Mouse (Mus musculus) frontal cortex, postnatal 25 days (tissue): ENCODE data around the gene Rnf183.
A peak's percentile ranks its signal among the peaks of the same experiment; 100 is the strongest.

Experiments
- DNase-seq, 2 experiments: peaks; one replicate each; pipeline ENCODE4 v3.0.0; 2022; ENCODE audit warnings: low spot score in 2 of 2

Rnf183 gene

GRCm38 (mm10) chr4:62430678-62431077, 4.4 kb downstream of the Rnf183 start:
- DNase-seq: no peak

DNA sequence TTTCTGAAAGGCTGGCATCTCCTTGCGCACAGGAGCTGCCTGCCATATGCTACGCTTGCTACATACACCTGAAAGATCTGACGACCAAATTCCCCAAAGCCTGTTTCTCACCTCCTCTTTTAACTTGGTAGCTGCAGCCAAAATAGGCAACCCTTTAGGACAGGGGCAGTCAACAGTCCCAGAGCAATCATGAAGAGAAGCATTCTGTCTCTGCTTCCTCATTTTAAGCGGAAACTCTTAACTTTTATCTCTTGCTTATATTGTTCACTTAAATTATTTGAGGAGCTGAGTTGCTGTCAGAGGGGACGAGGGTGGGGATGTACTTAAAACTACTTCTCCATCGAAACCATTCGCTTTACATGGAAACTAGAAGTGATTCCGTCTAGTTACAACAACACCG, 5.4 kb downstream of the Rnf183 start:
- DNase-seq: no peak

DNA sequence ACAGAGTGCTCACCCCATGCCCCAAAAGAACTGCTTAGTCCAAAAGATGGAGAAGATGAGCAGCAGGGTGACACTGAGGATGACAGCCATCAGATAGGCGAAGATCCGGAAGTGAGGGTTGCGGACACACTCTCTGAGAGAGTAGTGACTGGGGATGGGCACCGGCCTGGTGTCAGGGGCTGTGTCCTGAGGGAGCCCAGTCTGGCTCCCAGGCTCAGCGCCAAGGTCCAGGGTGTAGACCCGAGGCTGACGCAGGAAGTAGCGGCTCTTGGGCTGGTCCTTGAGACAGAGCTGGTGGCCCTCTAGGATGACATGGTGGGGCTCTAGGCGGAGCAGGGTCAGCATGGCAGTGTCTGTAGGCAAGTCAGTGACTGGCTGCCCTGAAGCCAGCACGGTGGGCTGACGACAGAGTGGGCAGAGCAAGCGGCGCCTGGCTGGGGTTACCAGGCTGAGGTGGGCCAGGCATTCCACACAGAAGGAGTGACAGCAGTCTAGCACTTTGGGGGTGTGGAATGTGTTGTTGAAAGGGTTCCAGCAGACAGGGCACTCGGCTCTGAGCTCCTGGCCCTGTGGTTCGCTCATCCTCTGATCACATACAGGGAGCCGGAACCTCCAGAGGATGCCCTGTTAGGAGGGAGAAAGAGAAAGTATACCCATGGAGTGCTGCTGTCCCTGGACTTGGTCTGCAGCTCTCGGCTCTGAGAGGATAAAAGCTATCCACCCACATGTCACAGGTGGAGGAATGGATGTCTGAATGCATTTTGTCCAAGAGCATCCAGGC, 6.9 kb downstream of the Rnf183 start:
- no peak for DNase-seq

DNA sequence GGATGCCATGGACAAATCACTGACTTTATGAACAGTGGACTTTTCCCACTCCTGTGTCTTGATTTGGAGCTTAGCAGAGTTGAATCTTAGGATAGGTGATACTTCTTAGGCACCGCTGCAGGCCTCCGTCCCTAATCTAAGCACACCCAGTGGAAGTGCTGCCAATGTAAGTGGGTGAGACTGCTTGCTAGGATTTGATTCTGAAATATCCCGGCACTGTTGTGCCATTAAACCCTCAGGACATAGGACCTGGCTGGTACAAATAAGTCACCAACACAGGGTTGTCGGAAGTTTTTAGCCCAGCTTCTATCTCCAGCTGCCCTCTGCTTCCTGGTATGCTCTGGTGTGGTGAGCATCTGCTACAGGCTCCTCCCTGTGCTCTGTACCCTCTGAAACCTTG, 9.2 kb downstream of the Rnf183 start:
- no peak for DNase-seq

- DNase-seq: no peak
These were observed 16.0 kb downstream of the Rnf183 start for GRCm38 (mm10) chr4:62419091-62419490.

GRCm38 (mm10) chr4:62418448-62418847, 16.6 kb downstream of the Rnf183 start:
- no peak for DNase-seq

DNA sequence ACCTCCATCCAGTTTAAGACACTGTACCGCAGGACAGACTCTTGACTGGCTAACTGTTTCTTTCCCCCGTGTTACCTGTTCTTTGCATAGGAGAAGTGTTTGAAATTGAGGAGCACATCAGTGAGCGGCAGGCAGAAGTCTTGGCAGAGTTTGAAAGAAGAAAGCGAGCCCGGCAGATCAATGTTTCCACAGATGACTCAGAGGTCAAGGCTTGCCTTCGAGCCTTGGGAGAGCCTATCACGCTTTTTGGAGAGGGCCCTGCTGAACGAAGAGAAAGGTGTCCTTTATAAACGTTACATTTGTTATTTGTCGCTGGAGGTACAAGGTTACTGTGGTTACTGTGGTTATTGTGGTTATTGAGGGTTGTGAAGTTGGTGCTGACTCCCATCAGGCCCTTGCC, 23.4 kb downstream of the Rnf183 start:
- DNase-seq: no peak

GRCm38 (mm10) chr4:62410325-62410724, 24.7 kb downstream of the Rnf183 start:
- DNase-seq: no peak

DNA sequence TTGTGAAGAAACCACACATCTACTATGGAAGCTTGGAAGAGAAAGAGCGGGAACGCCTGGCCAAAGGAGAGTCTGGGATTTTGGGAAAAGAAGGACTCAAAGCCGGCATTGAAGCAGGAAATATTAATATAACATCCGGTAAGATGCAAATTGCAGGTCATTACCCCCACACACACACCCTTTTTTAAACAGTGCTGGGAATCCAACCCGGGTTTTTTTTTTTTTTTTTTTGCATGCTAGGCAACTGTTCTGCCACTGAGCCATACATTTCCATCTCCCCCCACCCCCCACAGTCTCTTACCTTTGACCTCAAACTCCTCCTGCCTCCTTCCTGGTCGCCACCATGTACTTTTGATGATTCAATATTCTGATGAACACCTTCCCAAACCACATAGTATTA, 25.4 kb downstream of the Rnf183 start:
- no peak for DNase-seq

GRCm38 (mm10) chr4:62408601-62409282, 26.3 kb downstream of the Rnf183 start, which contains the start of the genes Cdc26 and Prpf4:
Gene Cdc26, minus strand, starts transcription at chr4:62408642.
Gene Prpf4, plus strand, starts transcription at chr4:62408797.
- peak; percentile 95 to 96 for DNase-seq

GRCm38 (mm10) chr4:62407730-62408582, 27.1 kb downstream of the Rnf183 start:
- peak; percentile 25 to 39 for DNase-seq

DNA sequence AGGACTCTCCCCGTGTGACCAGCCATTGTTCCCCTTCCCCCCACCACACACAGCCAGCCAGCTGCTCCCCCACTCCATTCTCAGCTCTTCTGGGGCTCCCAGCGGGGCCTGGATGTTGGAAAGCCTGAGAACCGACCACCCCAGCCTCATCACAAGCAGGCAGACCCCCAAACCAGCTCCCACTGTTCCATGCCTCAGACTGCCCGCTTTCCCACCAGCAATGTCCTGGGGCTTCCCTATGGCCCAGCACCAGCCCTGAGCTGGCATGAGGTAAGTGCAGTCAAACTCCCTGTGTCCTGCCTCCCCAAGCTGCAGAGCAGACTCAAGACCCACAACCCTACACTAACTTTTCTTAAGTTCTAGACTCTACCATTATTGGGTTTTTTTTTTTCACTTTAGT, 28.9 kb downstream of the Rnf183 start:
- no peak for DNase-seq

- DNase-seq: no peak
These were observed 36.1 kb downstream of the Rnf183 start for GRCm38 (mm10) chr4:62398956-62399355.

DNA sequence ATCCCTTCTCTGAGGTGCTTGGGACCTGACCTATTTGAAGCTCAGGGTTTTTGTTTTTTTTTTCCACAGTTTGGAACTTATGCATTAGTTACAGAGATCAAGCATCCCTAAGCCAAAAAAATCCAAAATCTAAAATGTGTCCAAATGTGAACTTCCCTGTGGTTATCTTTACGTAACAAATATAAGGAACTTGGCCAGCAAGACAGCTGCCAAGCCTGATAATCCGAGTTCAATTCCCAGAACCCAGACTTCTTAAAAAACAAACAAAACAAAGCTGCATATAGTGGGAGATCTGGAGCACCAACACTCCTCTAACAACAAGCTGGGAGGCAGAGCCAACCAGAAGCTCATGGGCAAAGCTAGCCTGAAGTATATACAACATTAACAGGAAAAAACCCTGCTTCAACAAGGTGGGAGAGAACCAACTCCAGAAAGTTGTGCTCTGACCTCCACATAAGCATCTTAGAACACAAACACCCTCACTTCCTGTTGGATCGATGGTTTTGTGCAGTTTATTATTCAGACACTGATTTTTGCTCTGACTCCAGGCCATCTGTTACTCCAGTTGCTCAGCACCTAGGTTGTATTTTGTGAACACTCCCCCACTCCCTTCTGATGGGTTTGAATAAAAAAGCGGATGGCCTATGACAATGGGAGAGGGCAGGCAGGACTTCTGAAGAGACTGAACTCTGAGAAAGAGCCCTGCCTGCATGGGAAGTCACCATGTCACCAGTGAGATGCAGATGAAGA, 37.3 kb downstream of the Rnf183 start:
- no peak for DNase-seq

GRCm38 (mm10) chr4:62395806-62396205, 39.2 kb downstream of the Rnf183 start:
- no peak for DNase-seq

DNA sequence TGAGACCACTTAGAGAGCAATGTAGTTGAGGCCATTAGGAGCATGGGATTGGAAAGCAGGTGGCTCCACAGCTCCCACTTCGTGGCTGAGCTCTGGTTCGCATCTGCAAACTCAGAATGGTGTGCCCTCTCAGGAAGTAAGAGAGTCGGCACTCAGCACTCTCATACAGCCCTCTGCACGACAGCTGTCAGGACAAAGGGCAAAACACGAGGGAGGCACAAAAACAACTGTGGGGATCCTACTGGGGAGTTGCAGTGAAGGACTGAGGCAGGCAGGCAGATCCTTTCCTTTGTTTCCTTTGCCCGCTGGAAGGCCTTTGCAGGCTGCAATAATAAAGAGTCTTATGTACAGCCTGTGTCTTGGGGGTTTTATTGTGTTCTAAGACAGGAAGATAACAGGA, 41.6 kb downstream of the Rnf183 start:
- no peak for DNase-seq

- DNase-seq: no peak
These were observed 43.2 kb downstream of the Rnf183 start for GRCm38 (mm10) chr4:62391892-62392291.

DNA sequence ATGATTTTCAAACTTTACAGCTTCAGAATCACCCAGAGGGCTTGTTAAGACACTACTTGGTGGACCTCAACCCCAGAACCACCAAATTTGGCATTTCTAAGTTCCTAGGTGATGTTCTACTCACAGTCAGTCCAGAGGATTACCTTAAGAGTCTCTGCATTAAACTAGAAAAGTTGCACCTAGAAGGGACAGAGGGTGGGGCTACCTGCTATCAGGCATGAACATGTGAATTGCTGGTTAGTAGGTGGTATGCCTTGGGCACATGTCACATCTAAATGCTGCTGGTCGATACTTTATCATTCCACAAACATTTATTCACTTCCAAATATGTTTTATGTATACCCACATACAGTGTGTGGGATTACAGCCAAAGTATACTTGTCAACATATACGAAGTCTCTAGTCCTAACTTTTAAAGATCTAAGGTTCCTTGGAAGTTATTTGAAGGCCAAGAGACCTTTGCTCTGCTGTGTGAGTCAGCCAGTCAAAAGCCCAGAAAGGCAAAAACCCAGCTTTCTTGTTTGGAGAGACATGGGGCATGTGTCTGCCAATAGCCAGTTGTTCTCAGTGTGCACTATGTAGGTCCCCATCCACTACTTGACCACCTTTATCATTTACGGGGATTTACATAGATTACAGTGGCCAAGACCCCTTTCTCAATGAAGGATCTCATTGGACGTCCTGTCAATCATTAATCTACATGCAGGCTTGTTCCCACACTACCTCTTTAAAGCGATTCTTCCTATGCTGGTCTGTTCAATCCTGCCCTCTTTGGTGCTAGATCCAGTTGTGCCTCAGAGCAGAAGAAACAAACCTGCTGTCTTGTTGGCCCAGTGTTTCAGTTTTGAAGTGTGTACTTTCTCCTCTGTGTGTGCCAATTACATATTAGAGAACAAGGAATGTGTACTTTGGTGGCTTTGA, 45.2 kb downstream of the Rnf183 start:
- no peak for DNase-seq

GRCm38 (mm10) chr4:62385439-62385838, 49.6 kb downstream of the Rnf183 start:
- DNase-seq: no peak

DNA sequence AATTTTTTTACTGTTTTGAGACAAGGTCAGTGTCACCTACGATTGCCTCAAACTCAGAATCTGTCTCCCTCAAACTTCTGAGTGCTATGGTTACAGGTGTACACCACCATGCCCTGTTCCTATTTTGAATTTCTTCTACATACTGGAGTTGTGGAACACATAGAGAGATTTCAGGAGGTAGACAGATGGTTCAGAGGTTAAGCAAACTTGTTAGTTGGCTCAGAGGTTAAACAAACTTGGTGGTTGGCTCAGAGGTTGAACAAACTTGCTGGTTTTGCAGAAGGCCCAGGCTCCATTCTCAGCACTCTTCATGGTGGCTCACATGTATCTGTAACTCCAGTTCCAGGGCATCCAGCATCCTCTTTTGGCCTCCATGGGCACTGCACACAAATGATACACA, 50.9 kb downstream of the Rnf183 start:
- no peak for DNase-seq

- no peak for DNase-seq
These were observed 51.3 kb downstream of the Rnf183 start for GRCm38 (mm10) chr4:62383752-62384151.
